Mouse (Mus musculus): ENCODE measurements around the gene Copz2.

DNA sequence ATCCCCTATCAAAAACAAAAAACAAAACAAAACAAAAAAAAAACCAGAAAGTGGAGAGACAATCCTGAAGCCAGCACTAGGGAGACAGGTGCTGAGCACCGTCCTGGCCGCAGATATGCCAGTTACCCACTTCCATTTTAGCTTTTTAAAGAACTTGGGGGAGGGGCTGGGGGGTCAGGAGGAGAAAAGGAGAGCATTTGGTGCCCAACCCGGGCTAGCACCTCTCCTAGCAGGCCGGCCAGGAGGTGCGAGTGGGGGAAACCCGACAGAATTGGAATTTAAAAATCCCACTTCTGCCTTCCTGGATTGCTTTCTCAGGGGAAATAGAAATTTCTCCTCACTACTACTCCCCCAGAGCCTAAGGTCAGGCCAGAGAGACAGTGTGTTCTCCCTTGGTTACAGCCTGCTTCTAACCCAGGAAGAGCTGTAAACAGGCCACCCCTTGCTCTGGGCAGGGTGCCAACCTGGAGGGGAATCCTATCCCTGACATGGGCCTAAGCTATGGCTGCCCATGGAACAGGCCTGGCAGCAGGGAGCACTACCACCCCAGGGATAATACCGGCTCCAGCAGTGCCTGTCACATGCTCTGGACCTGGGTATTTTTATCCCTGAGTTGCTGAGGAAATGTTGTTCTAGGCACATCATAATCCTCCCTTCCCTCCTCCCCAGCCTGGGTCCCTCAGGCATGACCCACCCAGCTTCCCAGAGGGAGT, 24.7 kb upstream of the Copz2 start:
- TF ChIP-seq CHD2 (IDR thresholded peaks at IDR 0.05; ENCODE audit: low read depth, low read length) (no peak), ZC3H11A (IDR thresholded peaks at IDR 0.05; ENCODE audit: borderline replicate concordance, low read depth, low read length) (no peak), ZNF384 (IDR thresholded peaks at IDR 0.05; ENCODE audit: low read depth, low read length) (no peak), HCFC1 (IDR thresholded peaks at IDR 0.05; ENCODE audit: borderline replicate concordance, insufficient read depth, low read length) (no peak)

All from ES-E14 (cell line).